15 mouse cellular contexts compared by ENCODE assay signal in genomic region chr2:74120051-74120450, GRCm38 (mm10).
A peak's percentile ranks its signal among the peaks of the same experiment; 100 is the strongest.
DNase-seq lines count a peak whose midpoint lies in the region; ATAC-seq lines count a peak whose summit lies in the region.
"Had no signal": no experiment of that assay in that cellular context is flagged by ENCODE, and none has a peak within 500 bp of the region (broad histone marks: within the 10 kb centered on the region; RNA-seq: fewer than 3 reads in every experiment).

No protein-coding gene starts in this region.

- peak; percentile 37 for ATAC-seq in midbrain, embryonic 13.5 days

- peaks cover 48% of the 10 kb centered on the region for H3K4me1 ChIP-seq in hindbrain, embryonic 10.5 days (replicated peaks)
- peaks cover 28% of the 10 kb centered on the region for H3K4me1 ChIP-seq in midbrain, embryonic 13.5 days (replicated peaks)
- H3K4me1 ChIP-seq: liver, embryonic 13.5 days had no signal

- H3K9me3 ChIP-seq in hindbrain, embryonic 10.5 days, result no peaks in the 10 kb centered on the region
- H3K9me3 ChIP-seq in midbrain, embryonic 13.5 days, result no peaks in the 10 kb centered on the region
- H3K9me3 ChIP-seq: embryonic facial prominence, embryonic 15.5 days; liver, embryonic 13.5 days had no signal

- no peak overlapping the region for H3K4me2 ChIP-seq in midbrain, embryonic 13.5 days (replicated peaks)
- H3K4me2 ChIP-seq: embryonic facial prominence, embryonic 15.5 days; liver, embryonic 13.5 days had no signal

- intact Hi-C loops in heart, postnatal 10 days (cut with DNase I), result no loop called here

- H3K9ac ChIP-seq in midbrain, embryonic 13.5 days (replicated peaks), result peak overlapping the region; percentile 14; the same call in 1 of the 2 replicates
- H3K9ac ChIP-seq: embryonic facial prominence, embryonic 15.5 days; liver, embryonic 13.5 days had no signal

- no peaks in the 10 kb centered on the region for H3K27me3 ChIP-seq in hindbrain, embryonic 10.5 days (ENCODE audit: insufficient read depth, poor library complexity, severe bottlenecking)
- H3K27me3 ChIP-seq in midbrain, embryonic 13.5 days, result 0 out of 2 replicates have a peak, but pooled peaks cover 9% of the 10 kb centered on the region
- H3K27me3 ChIP-seq: embryonic facial prominence, embryonic 15.5 days; liver, embryonic 13.5 days had no signal

- DNase-seq in heart, adult 11 months, result peak; percentile 82
- DNase-seq in heart, postnatal 10 days, result no peak
- peak; percentile 16 for DNase-seq in R1 (ENCODE audit: low read depth, low spot score)
- peak; percentile 39 for DNase-seq in hindbrain, embryonic 10.5 days (ENCODE audit: low spot score)
- no peak for DNase-seq in gastrocnemius, postnatal 10 days
- DNase-seq in layer of hippocampus, adult 18-20 months (ENCODE audit: low spot score in 2 of 2), result no peak
- DNase-seq in left cerebral cortex, adult 11 months (ENCODE audit: low spot score), result no peak
- DNase-seq: cerebellum, adult 9-11 months; liver, embryonic 13.5 days; lung, postnatal 36 days; right cerebral cortex, postnatal 25 days; thymus, postnatal 25 days had no signal

- peak overlapping the region; percentile 85 for H3K27ac ChIP-seq in hindbrain, embryonic 10.5 days
- peak overlapping the region; percentile 68 for H3K27ac ChIP-seq in midbrain, embryonic 13.5 days
- H3K27ac ChIP-seq: embryonic facial prominence, embryonic 15.5 days; liver, embryonic 13.5 days had no signal

- H3K4me3 ChIP-seq in hindbrain, embryonic 10.5 days, result no peak overlapping the region
- no peak overlapping the region for H3K4me3 ChIP-seq in midbrain, embryonic 13.5 days (replicated peaks)
- H3K4me3 ChIP-seq: embryonic facial prominence, embryonic 15.5 days; liver, embryonic 13.5 days; myocyte had no signal

- H3K36me3 ChIP-seq in hindbrain, embryonic 10.5 days, result no peaks in the 10 kb centered on the region
- H3K36me3 ChIP-seq in midbrain, embryonic 13.5 days, result no peaks in the 10 kb centered on the region
- H3K36me3 ChIP-seq: embryonic facial prominence, embryonic 15.5 days; liver, embryonic 13.5 days had no signal

- WGBS in hindbrain, embryonic 10.5 days, result 40% methylated on average over 10 of the region's 10 CpGs
- 42% methylated on average over 10 of the region's 10 CpGs for WGBS in midbrain, embryonic 13.5 days

Comparison
In these comparisons a context has a peak if more than half of its experiments do, and no peak if none do; other contexts are left out.
1. DNase-seq: peak in heart, adult 11 months (single experiment), R1 (single experiment) and hindbrain, embryonic 10.5 days (single experiment); none in heart, postnatal 10 days (0 of 2), gastrocnemius, postnatal 10 days (single experiment), layer of hippocampus, adult 18-20 months (0 of 2) and left cerebral cortex, adult 11 months (single experiment).